Mouse (Mus musculus) MEL (cell line): ENCODE measurements around the gene Dennd1a. TPM values are rescaled to one million over a fixed set of nuclear protein-coding genes. Genes with fewer than 3 reads are reported as not detected.

Experiments used
- DNase-seq: peaks from one replicate; pipeline ENCODE4 v3.0.0; 2011; ENCODE audit warnings: low read depth, low spot score
- H3K27ac ChIP-seq: 2 replicates; pipeline ENCODE4 v1.5.1; 2012; ENCODE audit warnings: low read depth, mild to moderate bottlenecking, control low read depth, low read length, moderate library complexity; ENCODE audit not compliant: control insufficient read depth
- H3K27me3 ChIP-seq, 2 experiments: fragments of 150-350 bp in 1 of 2; sonication (generic) in 1 of 2; 2 replicates each; pipeline ENCODE4 v1.6.1; 2012; ENCODE audit warnings: low read length in 2 of 2, mild to moderate bottlenecking in 2 of 2, improper control_type of control experiment in 1 of 2, moderate library complexity in 1 of 2; ENCODE audit not compliant: insufficient read depth in 2 of 2, control insufficient read depth in 1 of 2
- H3K36me3 ChIP-seq, 2 experiments: 2 replicates each; pipeline ENCODE4 v1.6.1; 2012 to 2014; ENCODE audit warnings: low read length in 2 of 2, improper control_type of control experiment in 1 of 2, inconsistent platforms in 1 of 2, mild to moderate bottlenecking in 1 of 2; ENCODE audit not compliant: insufficient read depth in 2 of 2, control insufficient read depth in 1 of 2
- H3K4me1 ChIP-seq, 2 experiments: fragments of 150-350 bp in 1 of 2; sonication (generic) in 1 of 2; 2 replicates each; pipeline ENCODE4 v1.6.1; 2012; ENCODE audit warnings: low read length in 2 of 2, improper control_type of control experiment in 1 of 2, mild to moderate bottlenecking in 1 of 2; ENCODE audit not compliant: insufficient read depth in 2 of 2, control insufficient read depth in 1 of 2
- H3K4me3 ChIP-seq, 2 experiments: fragments of 150-350 bp in 1 of 2; sonication (generic) in 1 of 2; 2 replicates each; pipeline ENCODE4 v1.5.1; 2012; ENCODE audit warnings: low read depth in 2 of 2, low read length in 2 of 2, mild to moderate bottlenecking in 2 of 2, moderate library complexity in 2 of 2, control low read depth in 1 of 2, improper control_type of control experiment in 1 of 2; ENCODE audit not compliant: control insufficient read depth in 1 of 2, insufficient read depth in 1 of 2
- H3K79me2 ChIP-seq: 2 replicates; pipeline ENCODE4 v1.6.1; 2012; ENCODE audit warnings: mild to moderate bottlenecking, low read length, moderate library complexity; ENCODE audit not compliant: control insufficient read depth, poor library complexity, insufficient read depth
- H3K9ac ChIP-seq: 2 replicates; pipeline ENCODE4 v1.6.1; 2012; ENCODE audit warnings: low read depth, mild to moderate bottlenecking, control low read depth, low read length, moderate library complexity; ENCODE audit not compliant: control insufficient read depth, poor library complexity, severe bottlenecking
- H3K9me3 ChIP-seq: fragments of 150-350 bp; sonication (generic); replicated peaks from 2 replicates; pipeline ENCODE4 v1.6.1; 2012; ENCODE audit warnings: mild to moderate bottlenecking, low read length, improper control_type of control experiment, moderate library complexity; ENCODE audit not compliant: insufficient read depth
- CHD1 ChIP-seq: IDR thresholded peaks from 2 replicates; pipeline ENCODE4 v1.6.1; 2012; ENCODE audit warnings: low read depth, mild to moderate bottlenecking, inconsistent platforms, low read length, improper control_type of control experiment
- CHD2 ChIP-seq: IDR thresholded peaks from 2 replicates; pipeline ENCODE4 v1.6.1; 2011; ENCODE audit warnings: low read length, improper control_type of control experiment
- E2F4 ChIP-seq: IDR thresholded peaks from 2 replicates; pipeline ENCODE4 v1.6.1; 2011; ENCODE audit warnings: low read depth, low read length, improper control_type of control experiment, borderline replicate concordance
- ETS1 ChIP-seq: IDR thresholded peaks from 2 replicates; pipeline ENCODE4 v1.6.1; 2012; ENCODE audit warnings: low read depth, mild to moderate bottlenecking, inconsistent platforms, low read length, improper control_type of control experiment, moderate library complexity
- MAFK ChIP-seq: IDR thresholded peaks from 2 replicates; pipeline ENCODE4 v1.6.1; 2011; ENCODE audit warnings: low read depth, mild to moderate bottlenecking, low read length, improper control_type of control experiment, borderline replicate concordance
- MAX ChIP-seq: IDR thresholded peaks from 2 replicates; pipeline ENCODE4 v1.6.1; 2011; ENCODE audit warnings: low read length, improper control_type of control experiment
- MXI1 ChIP-seq: IDR thresholded peaks from 2 replicates; pipeline ENCODE4 v1.6.1; 2011; ENCODE audit warnings: mild to moderate bottlenecking, low read depth, low read length, improper control_type of control experiment
- MYB ChIP-seq: IDR thresholded peaks from 2 replicates; pipeline ENCODE4 v1.6.1; 2011; ENCODE audit warnings: mild to moderate bottlenecking, low read depth, low read length, improper control_type of control experiment
- MYC ChIP-seq: IDR thresholded peaks from 2 replicates; pipeline ENCODE4 v1.6.1; 2011; ENCODE audit warnings: low read depth, mild to moderate bottlenecking, low read length, improper control_type of control experiment, moderate library complexity
- RAD21 ChIP-seq: IDR thresholded peaks from 2 replicates; pipeline ENCODE4 v1.6.1; 2011; ENCODE audit warnings: mild to moderate bottlenecking, low read depth, low read length, improper control_type of control experiment
- RCOR1 ChIP-seq: IDR thresholded peaks from 2 replicates; pipeline ENCODE4 v1.6.1; 2012; ENCODE audit warnings: low read depth, mild to moderate bottlenecking, inconsistent platforms, low read length, improper control_type of control experiment
- SIN3A ChIP-seq: IDR thresholded peaks from 2 replicates; pipeline ENCODE4 v1.6.1; 2012; ENCODE audit warnings: low read length, improper control_type of control experiment, inconsistent platforms
- SMC3 ChIP-seq: IDR thresholded peaks from 2 replicates; pipeline ENCODE4 v1.6.1; 2011; ENCODE audit warnings: low read depth, low read length, improper control_type of control experiment
- TCF12 ChIP-seq: IDR thresholded peaks from 2 replicates; pipeline ENCODE4 v1.6.1; 2014; ENCODE audit warnings: low read depth, mild to moderate bottlenecking, inconsistent platforms, low read length, improper control_type of control experiment, moderate library complexity
- USF1 ChIP-seq: IDR thresholded peaks from 2 replicates; pipeline ENCODE4 v1.6.1; 2014; ENCODE audit warnings: low read depth, mild to moderate bottlenecking, inconsistent platforms, low read length, improper control_type of control experiment, moderate library complexity
- USF2 ChIP-seq, 2 experiments: IDR thresholded peaks; 2 replicates each; pipeline ENCODE4 v1.6.1; 2011 to 2012; ENCODE audit warnings: improper control_type of control experiment in 2 of 2, low read length in 2 of 2, borderline replicate concordance in 1 of 2, inconsistent platforms in 1 of 2, low read depth in 1 of 2, mild to moderate bottlenecking in 1 of 2; ENCODE audit not compliant: insufficient read depth in 1 of 2
- ZC3H11A ChIP-seq: IDR thresholded peaks from 2 replicates; pipeline ENCODE4 v1.6.1; 2012; ENCODE audit warnings: low read depth, mild to moderate bottlenecking, inconsistent platforms, low read length, improper control_type of control experiment
- ZKSCAN1 ChIP-seq: IDR thresholded peaks from 2 replicates; pipeline ENCODE4 v1.6.1; 2012; ENCODE audit warnings: low read depth, mild to moderate bottlenecking, inconsistent platforms, low read length, improper control_type of control experiment, moderate library complexity
- ZMIZ1 ChIP-seq: IDR thresholded peaks from 2 replicates; pipeline ENCODE4 v1.6.1; 2012; ENCODE audit warnings: low read depth, mild to moderate bottlenecking, inconsistent platforms, low read length, improper control_type of control experiment, moderate library complexity
- ZNF384 ChIP-seq: IDR thresholded peaks from 2 replicates; pipeline ENCODE4 v1.6.1; 2012; ENCODE audit warnings: low read depth, mild to moderate bottlenecking, inconsistent platforms, low read length, improper control_type of control experiment
- polyA plus RNA-seq, 2 experiments: library from polyadenylated mRNA; stranded (reverse) in 1 of 2; unstranded in 1 of 2; fragments of >175 nt in 1 of 2; fragments of >200 nt in 1 of 2; gene quantifications; 2 replicates each; pipeline versions ENCODE4 v1.2.1 to v1.2.4; 2012; ENCODE audit warnings: low replicate concordance in 2 of 2, low read depth in 1 of 2; ENCODE audit not compliant: insufficient read length in 2 of 2, insufficient read depth in 1 of 2, missing spikeins in 1 of 2
- total RNA-seq: library from RNA; depleted of rRNA; stranded (reverse); fragments of 300-350 nt; gene quantifications from 2 replicates; pipeline ENCODE4 v1.2.3, GENCODE M21; 2012

Dennd1a gene
- total and polyA plus RNA-seq, 3 experiments, result 5.0 to 21.8 TPM; not detected in 1

DNA sequence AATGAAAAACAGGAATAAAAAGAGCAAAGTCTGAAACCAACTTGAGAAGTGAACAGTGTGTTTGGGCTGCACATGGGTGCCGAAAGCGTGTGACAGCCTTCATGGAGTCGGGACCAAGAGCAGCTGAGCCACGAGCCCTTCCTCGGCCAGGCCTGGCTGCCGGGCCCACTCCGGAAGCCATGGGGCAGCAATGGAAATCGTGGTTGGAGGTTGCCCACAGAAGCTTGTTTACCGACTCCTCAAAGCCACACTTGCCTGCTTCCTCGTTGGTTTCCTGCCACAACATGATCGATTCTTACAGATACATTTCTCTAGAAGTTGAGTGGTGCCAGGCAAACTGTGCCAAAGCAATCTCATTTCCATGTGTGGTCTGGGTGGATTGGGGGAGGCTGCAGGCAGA, 31.9 kb upstream of the Dennd1a start:
- no peak for DNase-seq
- Histone ChIP-seq H3K4me3 (no peak overlapping the region), H3K79me2 (no peaks in the 10 kb centered on the region), H3K9me3 (no peaks in the 10 kb centered on the region), H3K27me3 (no peaks in the 10 kb centered on the region), H3K9ac (no peak overlapping the region), H3K4me1 (no peaks in the 10 kb centered on the region), H3K27ac (no peak overlapping the region), H3K36me3 (no peaks in the 10 kb centered on the region)
- TF ChIP-seq SIN3A, result no peak
- TF ChIP-seq USF1, result no peak
- no peak for TF ChIP-seq ZMIZ1
- TF ChIP-seq USF2 (IDR thresholded peaks at IDR 0.05; ENCODE audit: borderline replicate concordance in 1 of 2, insufficient read depth in 1 of 2, low read depth in 1 of 2, low read length in 2 of 2), result no peak
- no peak for TF ChIP-seq ETS1

DNA sequence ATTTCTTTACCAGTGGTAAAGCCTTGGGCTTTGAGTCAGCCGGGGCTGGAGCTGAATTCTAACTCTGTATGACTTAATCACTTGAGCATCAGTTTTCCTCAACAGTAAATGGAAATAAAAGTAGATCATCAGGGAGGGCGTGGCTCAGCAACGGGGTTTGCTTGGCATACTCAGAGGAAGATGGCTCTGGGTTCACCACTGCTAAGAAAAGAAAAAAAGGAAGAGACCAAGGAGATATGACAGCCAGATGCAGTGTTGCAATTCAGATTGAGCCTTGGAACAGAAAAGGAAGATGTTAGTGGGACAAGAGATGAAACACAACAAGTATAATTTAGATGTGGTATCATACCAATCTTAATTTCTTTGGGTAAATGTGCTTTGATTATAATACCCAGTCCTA, 26.2 kb upstream of the Dennd1a start:
- no peaks in the 10 kb centered on the region for H3K36me3 ChIP-seq
- H3K9ac ChIP-seq, result no peak overlapping the region
- no peak overlapping the region for H3K27ac ChIP-seq
- peak; percentile 32 for DNase-seq
- H3K9me3 ChIP-seq, result no peaks in the 10 kb centered on the region
- no peak for TF ChIP-seq MXI1
- no peak for TF ChIP-seq CHD1
- no peak for TF ChIP-seq SMC3
- TF ChIP-seq ZNF384, result no peak
- no peak for TF ChIP-seq ZC3H11A
- TF ChIP-seq MYC, result no peak
- no peak for TF ChIP-seq E2F4
- TF ChIP-seq ZMIZ1, result no peak
- TF ChIP-seq USF1, result no peak
- TF ChIP-seq CHD2, result no peak
- TF ChIP-seq RAD21, result no peak
- TF ChIP-seq MAX, result no peak
- no peak for TF ChIP-seq MAFK
- no peak for TF ChIP-seq SIN3A
- TF ChIP-seq MYB, result no peak
- TF ChIP-seq TCF12, result no peak
- no peak for TF ChIP-seq RCOR1
- no peak for TF ChIP-seq ZKSCAN1
- H3K27me3 ChIP-seq, result no peaks in the 10 kb centered on the region
- H3K79me2 ChIP-seq, result no peaks in the 10 kb centered on the region
- H3K4me3 ChIP-seq, result no peak overlapping the region
- H3K4me1 ChIP-seq, result no peaks in the 10 kb centered on the region
